Mouse (Mus musculus) heart, embryonic 16.5 days (tissue): ENCODE measurements around the gene Sucnr1. TPM values are rescaled to one million over a fixed set of nuclear protein-coding genes. Genes with fewer than 3 reads are reported as not detected.
"Not testable (repeated sequence)": the region's sequence is repeated elsewhere in the genome, so short reads cannot be mapped to it uniquely, and the experiment has no call there.

Source experiments
- ATAC-seq: fragments of 200-750 bp; cut with Nextera tagmentation; replicated peaks from 2 replicates; pipeline ENCODE4 v1.8.0; 2017; ENCODE audit warnings: moderate number of reproducible peaks; ENCODE audit not compliant: insufficient read depth, low FRiP score; ENCODE audit errors: extremely low read depth
- H3K27ac ChIP-seq: fragments of 300-500 bp; sonication (generic); 2 replicates; pipeline ENCODE4 v1.5.1; 2014; ENCODE audit warnings: mild to moderate bottlenecking, low read length, control low read depth, moderate library complexity
- H3K27me3 ChIP-seq: fragments of 300-500 bp; sonication (generic); 2 replicates; pipeline ENCODE4 v1.6.1; 2014; ENCODE audit warnings: low read length, mixed read lengths; ENCODE audit not compliant: control insufficient read depth, insufficient read depth
- H3K36me3 ChIP-seq: fragments of 300-500 bp; sonication (generic); 2 replicates; pipeline ENCODE4 v1.6.1; 2014; ENCODE audit not compliant: control insufficient read depth, insufficient read depth
- H3K4me1 ChIP-seq: fragments of 300-500 bp; sonication (generic); 2 replicates; pipeline ENCODE4 v1.6.1; 2014; ENCODE audit warnings: low read length, mixed read lengths; ENCODE audit not compliant: control insufficient read depth, insufficient read depth
- H3K4me2 ChIP-seq: fragments of 300-500 bp; sonication (generic); 2 replicates; pipeline ENCODE4 v1.6.1; 2014; ENCODE audit warnings: low read depth, mild to moderate bottlenecking, control low read depth, low read length
- H3K4me3 ChIP-seq: fragments of 300-500 bp; sonication (generic); 2 replicates; pipeline ENCODE4 v1.5.1; 2014; ENCODE audit warnings: mild to moderate bottlenecking, control low read depth, low read length
- H3K9ac ChIP-seq: fragments of 300-500 bp; sonication (generic); 2 replicates; pipeline ENCODE4 v1.6.1; 2014; ENCODE audit warnings: low read length, control low read depth
- H3K9me3 ChIP-seq: fragments of 300-500 bp; sonication (generic); replicated peaks from 2 replicates; pipeline ENCODE4 v1.6.1; 2016; ENCODE audit warnings: low read length; ENCODE audit not compliant: control insufficient read depth
- WGBS: fragments of 180-500 bp; shearing (Covaris S2); extraction: QIAGEN DNeasy Blood & Tissue Kit; methylation state at CpG from one replicate; pipeline ENCODE4 v1.1.7; 2014; 5-methylcytosine and 5-hydroxymethylcytosine counted together
- polyA plus RNA-seq: library from polyadenylated mRNA; unstranded; fragments of >200 nt; fragmentation: Nextera tagmentation; extraction: Ambion mirVana; gene quantifications from 2 replicates; pipeline ENCODE4 v1.2.1, GENCODE M21; 2015

Sucnr1 gene
- polyA plus RNA-seq, 1 experiment from 2014 or later: 0.14 TPM

DNA sequence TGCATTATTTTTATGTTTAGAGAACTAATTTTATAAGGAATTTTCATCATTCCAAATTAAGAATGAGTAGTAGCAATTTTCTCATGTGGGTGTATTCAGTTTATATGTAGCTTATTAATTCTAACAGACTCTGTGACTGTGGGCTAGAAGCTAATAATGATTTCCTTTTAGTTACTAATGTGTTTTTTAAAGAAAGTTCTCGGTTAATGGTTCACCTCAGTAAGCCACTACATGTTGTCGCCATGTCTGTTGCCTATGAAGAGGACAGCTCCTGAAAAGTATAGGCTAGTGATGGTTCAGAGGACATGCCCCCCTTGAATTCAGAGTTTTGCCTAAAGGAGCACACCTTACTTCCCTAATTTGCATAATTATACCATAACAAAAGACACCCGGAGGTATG is 1.1 kb downstream of the Sucnr1 start:
- Histone ChIP-seq H3K27ac (no peak overlapping the region), H3K4me2 (no peak overlapping the region), H3K9me3 (no peaks in the 10 kb centered on the region), H3K4me1 (no peaks in the 10 kb centered on the region; the same call in 1 of the 2 replicates), H3K36me3 (no peaks in the 10 kb centered on the region), H3K4me3 (no peak overlapping the region), H3K27me3 (no peaks in the 10 kb centered on the region), H3K9ac (no peak overlapping the region)
- 94% methylated on average over 3 of the region's 3 CpGs for WGBS
- no peak for ATAC-seq

DNA sequence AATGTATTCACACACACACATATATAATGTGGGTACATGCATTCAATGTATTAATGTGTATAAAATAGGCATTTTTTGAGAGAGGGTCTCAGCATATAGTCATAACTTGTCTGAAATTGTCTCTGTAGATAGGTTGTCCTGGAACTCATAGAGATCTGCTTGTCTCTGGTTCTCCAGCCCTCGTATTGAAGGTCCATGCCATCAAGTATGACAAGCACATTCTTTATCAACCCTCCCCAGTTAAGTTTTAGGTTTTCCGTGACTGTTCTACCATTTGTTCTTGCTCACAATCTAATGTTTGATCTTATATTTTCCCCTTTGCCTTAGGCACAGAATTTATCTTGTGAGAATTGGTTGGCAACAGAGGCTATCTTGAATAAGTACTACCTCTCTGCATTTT is 4.1 kb downstream of the Sucnr1 start:
- 85% methylated on average over 2 of the region's 2 CpGs for WGBS
- Histone ChIP-seq H3K9ac (no peak overlapping the region), H3K27ac (no peak overlapping the region), H3K4me3 (no peak overlapping the region), H3K9me3 (no peaks in the 10 kb centered on the region), H3K27me3 (no peaks in the 10 kb centered on the region), H3K4me2 (no peak overlapping the region), H3K36me3 (no peaks in the 10 kb centered on the region), H3K4me1 (no peaks in the 10 kb centered on the region)
- ATAC-seq: no peak

DNA sequence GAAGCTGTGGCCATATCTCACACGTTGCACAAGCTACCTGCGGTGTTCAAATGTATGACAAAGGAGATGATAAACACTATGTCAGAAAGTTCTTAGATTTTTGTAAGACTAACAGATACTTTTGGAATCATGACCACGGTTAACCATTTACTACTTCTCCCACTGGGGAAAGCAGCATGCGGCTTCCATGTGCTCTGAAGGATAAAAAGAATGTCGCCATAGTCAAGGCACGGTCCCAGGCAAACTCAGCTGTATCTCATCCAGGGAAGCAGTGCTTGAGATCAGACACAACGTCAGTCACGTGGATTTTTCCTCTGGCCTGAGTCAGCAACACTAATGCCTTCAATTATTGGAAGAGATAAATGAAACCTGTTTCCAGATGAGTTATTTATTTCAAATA is 9.7 kb downstream of the Sucnr1 start:
- Histone ChIP-seq H3K27ac (no peak overlapping the region), H3K4me2 (no peak overlapping the region), H3K4me1 (no peaks in the 10 kb centered on the region), H3K4me3 (no peak overlapping the region), H3K27me3 (no peaks in the 10 kb centered on the region), H3K9ac (no peak overlapping the region), H3K36me3 (no peaks in the 10 kb centered on the region), H3K9me3 (no peaks in the 10 kb centered on the region)
- 77% methylated on average over 8 of the region's 8 CpGs for WGBS
- no peak for ATAC-seq

DNA sequence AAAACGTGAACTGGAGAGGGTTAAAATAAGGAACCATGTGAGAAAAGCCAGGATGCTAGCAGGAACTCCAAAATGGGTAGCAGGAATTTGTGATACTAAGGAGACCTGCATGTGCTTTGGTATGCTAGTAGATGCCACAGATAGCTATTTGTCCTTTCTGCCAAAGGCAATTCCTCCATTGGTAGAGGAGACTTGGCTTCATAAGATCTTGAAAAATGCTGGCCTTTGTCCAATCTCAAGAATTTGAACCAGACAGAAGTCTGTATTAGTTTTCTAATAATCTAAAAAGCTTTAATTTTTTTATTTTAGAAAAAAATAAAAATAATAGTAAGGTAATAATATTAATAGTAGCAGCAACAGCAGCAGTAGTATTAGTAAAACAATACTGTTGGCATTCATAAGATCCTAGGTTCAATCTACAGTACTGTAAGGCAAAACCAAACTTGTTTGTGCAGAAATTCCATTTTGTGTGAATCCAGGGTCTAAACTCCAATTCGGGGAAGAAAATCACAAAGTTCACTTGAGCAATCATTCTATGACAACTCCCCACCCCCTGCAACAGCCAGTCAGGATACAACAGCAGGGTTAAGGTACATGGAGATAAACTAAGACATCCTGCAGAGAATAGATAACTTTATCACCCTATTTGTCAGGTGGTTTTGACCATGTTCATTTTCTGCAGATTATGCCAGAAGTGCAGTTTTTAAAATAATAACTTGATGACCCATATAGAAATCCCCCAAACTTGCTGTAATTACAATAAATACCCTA is 12.9 kb downstream of the Sucnr1 start:
- Histone ChIP-seq H3K4me3 (no peak overlapping the region), H3K9ac (no peak overlapping the region), H3K9me3 (no peaks in the 10 kb centered on the region), H3K27ac (no peak overlapping the region), H3K4me2 (no peak overlapping the region), H3K4me1 (no peaks in the 10 kb centered on the region), H3K36me3 (no peaks in the 10 kb centered on the region), H3K27me3 (no peaks in the 10 kb centered on the region)
- WGBS: 46% methylated on average over 2 of the region's 2 CpGs
- no peak for ATAC-seq

DNA sequence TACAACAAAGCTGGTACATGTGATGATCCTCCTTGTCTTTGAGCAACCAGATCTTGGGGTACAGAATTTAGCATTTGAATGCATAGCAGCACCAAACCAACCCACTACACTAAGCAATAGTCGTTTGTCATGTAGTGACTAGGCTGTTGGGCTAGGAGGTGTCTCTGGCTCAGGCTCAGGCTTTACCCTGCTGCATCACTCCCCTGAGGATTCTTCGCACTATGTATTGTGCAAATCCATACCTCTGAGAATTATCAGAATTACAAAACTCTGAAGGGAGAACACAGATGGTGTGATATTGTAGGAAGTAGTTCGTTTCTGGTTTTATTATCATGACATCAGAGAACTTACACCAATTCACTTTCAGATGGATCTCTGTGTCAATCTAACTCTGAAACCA is 15.3 kb downstream of the Sucnr1 start:
- no peak for ATAC-seq

DNA sequence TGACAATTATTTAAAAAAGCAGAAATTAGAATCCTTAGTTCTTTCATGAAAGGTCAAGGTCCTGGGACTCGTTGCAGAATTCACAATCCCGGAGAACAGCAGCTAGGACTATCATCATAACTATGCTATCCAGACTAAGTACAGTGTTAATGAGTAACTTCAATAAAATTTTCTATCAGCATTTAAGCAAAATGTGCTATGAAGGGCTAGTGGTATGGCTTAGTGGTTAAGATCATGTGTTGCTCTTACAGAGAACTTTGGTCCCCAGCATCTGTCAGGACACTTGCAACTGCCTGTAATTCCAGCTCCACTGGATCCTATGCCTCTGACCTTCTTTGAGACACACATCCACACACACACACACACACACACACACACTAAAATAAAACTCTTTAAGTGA is 15.8 kb downstream of the Sucnr1 start:
- H3K36me3 ChIP-seq: no peaks in the 10 kb centered on the region
- H3K27ac ChIP-seq: no peak overlapping the region
- H3K27me3 ChIP-seq: no peaks in the 10 kb centered on the region
- H3K9ac ChIP-seq: no peak overlapping the region
- no peak overlapping the region for H3K4me3 ChIP-seq
- H3K4me1 ChIP-seq: no peaks in the 10 kb centered on the region
- ATAC-seq: no peak
- no peak overlapping the region for H3K4me2 ChIP-seq
- no peaks in the 10 kb centered on the region for H3K9me3 ChIP-seq
- WGBS: 82% methylated on average over 2 of the region's 2 CpGs

More for the DNA sequence above, 15.3 kb downstream of the Sucnr1 start:
- no peaks in the 10 kb centered on the region for H3K27me3 ChIP-seq
- no peak overlapping the region for H3K4me2 ChIP-seq
- no peaks in the 10 kb centered on the region for H3K36me3 ChIP-seq
- no peaks in the 10 kb centered on the region for H3K9me3 ChIP-seq
- no peak overlapping the region for H3K27ac ChIP-seq
- H3K4me3 ChIP-seq: no peak overlapping the region
- no peak overlapping the region for H3K9ac ChIP-seq
- 71% methylated on average over 3 of the region's 3 CpGs for WGBS
- H3K4me1 ChIP-seq: no peaks in the 10 kb centered on the region

DNA sequence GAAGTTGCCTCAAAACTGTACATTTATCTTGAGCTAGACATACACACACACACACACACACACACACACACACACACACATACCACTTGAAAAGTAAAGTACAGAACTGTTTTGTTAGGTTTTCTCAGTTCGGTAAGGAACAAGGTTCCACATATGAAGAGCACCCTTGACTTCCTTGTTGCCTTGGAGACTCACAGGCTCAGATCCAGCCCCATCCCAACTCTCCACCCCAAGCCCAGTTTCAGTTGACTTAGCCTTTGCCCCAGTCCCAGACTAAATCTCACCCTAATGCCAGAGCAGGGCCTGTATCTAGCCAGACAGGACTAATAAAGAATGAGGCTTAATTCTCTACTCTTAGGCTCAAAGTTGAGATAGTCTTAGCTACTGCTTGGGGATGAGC is 16.9 kb downstream of the Sucnr1 start:
- H3K27ac ChIP-seq: no peak overlapping the region
- WGBS: 75% methylated on average over 1 of the region's 1 CpGs
- no peaks in the 10 kb centered on the region for H3K9me3 ChIP-seq
- no peak overlapping the region for H3K9ac ChIP-seq
- no peaks in the 10 kb centered on the region for H3K27me3 ChIP-seq
- H3K4me2 ChIP-seq: no peak overlapping the region
- ATAC-seq: no peak
- H3K4me3 ChIP-seq: no peak overlapping the region
- no peaks in the 10 kb centered on the region for H3K36me3 ChIP-seq
- H3K4me1 ChIP-seq: no peaks in the 10 kb centered on the region

DNA sequence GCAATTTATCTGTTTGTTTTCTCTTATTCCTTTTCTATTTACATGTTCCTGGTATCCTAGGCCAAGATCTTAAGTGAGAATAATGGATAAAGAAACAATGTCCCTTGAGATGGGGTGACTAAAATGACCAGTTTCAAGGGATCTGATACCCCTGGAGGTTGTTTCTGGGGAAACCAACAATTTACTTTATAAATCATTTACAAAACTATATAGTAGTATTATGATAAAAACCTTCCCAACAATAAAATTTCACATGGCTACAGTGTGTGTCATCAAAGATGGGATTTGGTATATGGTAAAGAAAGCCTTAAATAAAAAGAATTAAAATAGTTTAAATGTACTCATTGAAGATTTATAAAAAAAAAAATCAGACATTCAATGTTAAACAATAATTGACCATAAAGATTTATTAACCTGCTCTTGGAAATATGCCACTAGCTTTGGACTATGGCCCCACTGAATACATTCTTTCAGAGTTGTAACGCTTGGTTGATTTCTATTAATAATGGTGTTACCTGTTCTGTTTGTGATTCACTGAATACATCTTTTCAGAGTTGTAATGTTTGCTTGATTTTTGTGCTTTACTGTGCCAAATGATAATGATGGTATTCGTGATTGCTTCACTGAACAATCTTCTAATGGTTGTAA is 22.9 kb downstream of the Sucnr1 start:
- H3K4me2 ChIP-seq: no peak overlapping the region
- H3K4me1 ChIP-seq: no peaks in the 10 kb centered on the region
- H3K9ac ChIP-seq: no peak overlapping the region
- H3K27ac ChIP-seq: no peak overlapping the region
- H3K9me3 ChIP-seq: no peaks in the 10 kb centered on the region
- 75% methylated on average over 2 of the region's 2 CpGs for WGBS
- ATAC-seq: no peak
- no peaks in the 10 kb centered on the region for H3K36me3 ChIP-seq
- no peak overlapping the region for H3K4me3 ChIP-seq
- no peaks in the 10 kb centered on the region for H3K27me3 ChIP-seq

DNA sequence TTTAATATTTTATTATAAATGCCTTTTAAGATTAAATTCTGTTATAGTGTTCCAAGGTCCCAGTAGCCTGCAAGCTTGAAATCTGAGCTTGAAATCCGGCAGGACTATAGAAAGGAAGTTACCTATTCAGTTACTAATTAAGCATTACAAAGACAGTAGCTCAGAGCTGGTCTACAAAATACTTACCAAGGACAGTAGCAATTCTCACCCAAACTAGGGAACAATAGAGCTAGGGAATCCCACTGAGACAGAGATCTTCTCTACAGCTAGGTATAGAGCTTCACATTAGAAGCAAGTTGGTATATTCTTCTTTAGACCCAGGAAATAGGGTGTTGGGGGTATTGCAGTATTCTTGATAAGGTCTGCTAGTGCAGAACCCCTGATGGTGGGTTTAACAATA is 24.8 kb downstream of the Sucnr1 start:
- H3K27ac ChIP-seq, H3K27me3 ChIP-seq, H3K9me3 ChIP-seq, H3K4me3 ChIP-seq, ATAC-seq, H3K4me1 ChIP-seq, H3K9ac ChIP-seq, H3K36me3 ChIP-seq, H3K4me2 ChIP-seq: not testable (repeated sequence)
- 61% methylated on average over 1 of the region's 1 CpGs for WGBS
